Mouse (Mus musculus) left cerebral cortex, adult 9 months (tissue): ENCODE data around the gene Matn1.

ENCODE experiments used
- DNase-seq, 2 experiments: peaks; one replicate each; pipeline ENCODE4 v3.0.0; 2022; ENCODE audit warnings: low spot score in 2 of 2

The Matn1 gene

DNA sequence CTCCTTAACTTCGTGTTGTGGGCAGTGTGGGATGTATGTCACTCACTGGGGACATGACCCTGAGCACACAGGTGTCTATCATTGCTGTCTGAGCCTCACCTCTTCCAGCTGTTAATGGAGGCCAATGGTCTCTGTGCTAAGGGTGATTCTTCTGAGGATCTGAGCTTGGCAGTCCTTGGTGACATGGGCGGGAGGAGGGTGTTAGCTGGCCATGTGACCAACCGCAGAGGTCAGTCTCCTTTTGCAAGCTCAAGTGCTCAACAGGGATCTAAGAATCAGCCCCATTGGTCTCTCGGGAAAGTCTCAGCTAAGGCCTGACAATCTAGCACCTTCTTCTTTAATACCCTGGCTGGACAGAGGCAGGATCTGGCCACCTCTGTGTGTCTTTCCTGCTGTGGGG, 26.6 kb upstream of the Matn1 start:
- DNase-seq = no peak

DNA sequence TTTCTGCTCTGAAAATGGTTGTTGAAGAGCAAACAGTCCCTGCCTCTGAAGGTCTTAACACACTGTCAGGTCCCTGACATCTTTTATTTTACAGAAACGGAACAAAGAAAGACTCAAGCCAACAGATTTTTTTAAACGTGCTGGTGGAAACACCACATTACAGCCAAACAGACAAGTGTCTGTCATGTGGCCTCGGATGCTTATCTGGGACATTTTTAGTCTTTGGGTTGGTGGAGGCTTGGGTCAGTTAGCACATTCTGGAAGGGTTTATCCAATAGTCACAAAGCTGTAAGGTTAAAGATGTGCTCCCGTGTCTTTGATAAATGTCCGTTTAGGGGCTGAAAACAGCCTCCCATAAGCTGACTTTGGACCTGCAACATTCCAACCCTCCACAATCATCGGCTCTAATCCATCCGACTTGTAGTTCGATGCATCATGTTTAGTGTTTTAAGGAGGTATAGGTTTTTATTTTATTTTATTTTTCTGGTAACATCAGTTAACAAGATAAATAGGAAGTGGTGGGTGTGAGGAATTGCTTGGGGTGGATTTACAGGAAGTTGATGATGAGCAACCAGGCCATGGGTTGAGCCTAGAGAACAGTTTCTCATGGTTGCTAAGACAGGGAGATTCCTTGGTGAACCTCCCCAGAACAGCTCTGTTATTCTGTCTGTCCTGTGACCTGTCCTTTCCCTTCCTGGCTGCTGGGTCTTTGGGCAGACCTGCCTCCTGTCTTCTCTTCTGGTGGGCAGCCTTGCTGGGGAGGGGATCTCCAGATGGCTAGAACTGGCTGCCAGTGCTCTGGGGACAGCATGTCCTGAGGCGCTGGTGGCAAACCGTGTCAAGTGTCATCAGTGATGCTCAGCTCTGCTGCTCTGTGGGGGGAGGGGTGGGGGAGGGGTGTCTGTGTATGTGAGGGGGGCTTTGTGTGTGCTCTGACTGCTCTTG, 25.1 kb upstream of the Matn1 start:
- no peak for DNase-seq

DNA sequence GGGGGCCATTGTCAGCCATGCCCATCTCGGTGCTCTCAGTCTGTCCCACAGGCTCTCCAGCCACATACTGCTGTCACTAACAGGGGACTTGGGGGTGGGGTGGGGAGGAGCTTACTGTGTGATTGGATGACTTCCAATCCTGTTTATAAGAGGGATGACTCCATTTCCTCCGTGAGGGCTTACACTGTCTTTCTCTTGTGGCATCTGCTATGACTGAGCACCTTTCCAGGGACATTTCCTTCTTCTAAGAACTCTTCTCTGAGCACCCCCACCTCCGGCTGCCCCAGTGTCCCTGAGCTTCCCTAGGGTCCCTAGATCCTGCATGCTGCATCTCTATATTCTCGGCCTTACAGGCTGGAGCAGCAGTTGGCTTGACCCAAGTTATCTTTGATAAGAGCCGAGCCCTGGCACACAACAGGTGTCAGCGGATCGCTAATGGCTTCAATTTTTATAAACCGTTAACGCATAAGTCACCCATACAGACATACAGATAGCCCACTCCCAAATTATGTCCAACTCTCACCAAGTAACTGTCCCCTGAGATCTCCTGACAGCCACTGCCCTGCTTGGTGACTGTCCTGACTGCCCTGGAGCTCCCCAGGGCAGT, 24.3 kb upstream of the Matn1 start:
- no peak for DNase-seq

DNA sequence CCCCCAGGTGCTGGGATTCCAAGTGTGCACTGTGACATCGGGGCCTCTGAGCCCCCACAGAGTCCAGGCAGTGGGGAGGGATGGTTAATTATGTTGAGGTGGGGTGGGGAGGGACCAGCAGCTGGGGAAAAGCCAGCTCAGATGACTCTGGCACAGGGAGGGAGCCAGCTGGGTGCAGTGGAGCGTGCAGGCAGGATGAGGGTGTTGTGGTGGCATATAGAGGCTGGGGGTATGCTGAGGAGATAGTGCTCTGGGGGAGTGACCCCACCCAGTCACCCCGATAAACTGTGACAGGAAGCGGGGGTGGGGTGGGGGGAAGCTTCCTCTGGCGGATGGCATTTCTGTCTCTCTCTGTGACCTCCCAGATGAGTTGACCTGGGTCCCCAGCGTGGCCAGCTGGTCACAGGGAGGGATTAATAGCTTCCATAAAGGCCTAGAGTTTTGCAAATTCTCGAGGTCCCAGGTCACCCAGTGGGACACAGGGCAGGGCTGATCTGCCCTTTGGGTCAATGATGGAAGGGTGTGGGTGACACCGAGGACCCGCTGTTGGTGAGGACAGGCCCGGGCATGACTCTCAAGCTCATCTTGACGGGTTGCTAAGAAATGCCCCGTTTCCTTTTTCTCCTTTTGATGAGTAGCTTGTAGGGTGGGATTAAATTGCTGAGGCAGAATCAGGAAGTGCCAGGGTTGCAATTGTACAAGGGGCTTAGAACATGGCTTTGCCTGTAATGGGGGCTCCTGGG, 23.1 kb upstream of the Matn1 start:
- DNase-seq = no peak

DNA sequence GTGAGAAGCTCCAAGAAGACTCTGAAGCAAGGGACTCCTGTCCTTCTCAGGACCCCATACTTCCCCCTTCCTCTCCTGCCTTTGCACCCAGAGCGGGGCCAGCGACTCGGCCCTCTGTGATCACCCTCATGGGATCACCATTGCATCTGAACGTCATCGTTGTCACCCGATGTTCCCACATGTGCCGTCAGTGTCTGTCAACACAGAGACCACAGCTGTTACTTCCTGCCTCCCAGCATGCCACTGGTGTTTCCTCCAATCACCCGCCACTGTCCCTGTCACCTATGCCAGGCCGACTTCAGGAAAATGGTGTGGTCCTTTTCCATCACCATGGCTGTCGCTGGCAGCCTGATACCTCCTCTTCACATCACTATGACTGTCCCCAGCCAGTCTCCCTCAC, 22.2 kb upstream of the Matn1 start:
- no peak for DNase-seq

DNA sequence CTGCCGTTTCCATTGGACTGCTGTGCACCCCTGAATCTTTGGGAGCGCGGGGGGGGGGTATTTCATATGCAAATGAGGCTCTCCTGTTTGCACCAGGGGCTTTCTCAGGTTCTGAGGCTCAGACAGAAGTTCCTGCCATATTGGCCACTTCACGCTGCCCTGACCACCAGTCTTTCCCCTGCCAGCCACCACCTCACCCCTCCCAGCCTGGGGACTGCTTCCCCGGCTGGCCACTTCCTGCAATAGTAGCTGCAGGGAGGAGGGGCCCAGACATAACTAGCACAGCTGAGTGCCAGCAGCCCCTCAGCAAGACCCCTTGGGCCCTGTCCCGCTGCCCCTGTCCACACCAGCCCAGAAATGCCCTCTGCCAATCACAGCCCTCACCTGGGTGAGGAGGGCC, 17.9 kb upstream of the Matn1 start:
- no peak for DNase-seq

DNA sequence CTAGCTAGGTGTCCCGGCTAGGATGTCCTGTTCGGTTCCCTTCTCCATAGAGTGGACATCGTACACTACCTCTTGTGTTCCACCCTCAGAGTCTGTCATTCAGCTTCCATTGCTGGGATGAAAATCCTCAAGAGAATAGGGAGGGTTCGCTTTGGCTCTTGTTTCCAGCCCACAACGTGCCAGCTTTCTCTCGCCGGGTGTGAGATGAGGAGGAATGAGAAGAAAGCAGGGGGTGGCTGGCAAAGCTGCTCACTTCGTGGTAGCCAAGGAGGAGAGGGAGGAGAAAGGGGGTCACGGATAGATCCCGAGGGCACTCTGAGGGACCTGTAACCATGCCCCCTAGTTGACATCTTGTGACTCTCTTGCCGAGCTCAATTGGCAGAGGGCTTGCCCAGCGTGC, 16.4 kb upstream of the Matn1 start:
- DNase-seq = peak in 1 of 2 experiments; percentile 39

DNA sequence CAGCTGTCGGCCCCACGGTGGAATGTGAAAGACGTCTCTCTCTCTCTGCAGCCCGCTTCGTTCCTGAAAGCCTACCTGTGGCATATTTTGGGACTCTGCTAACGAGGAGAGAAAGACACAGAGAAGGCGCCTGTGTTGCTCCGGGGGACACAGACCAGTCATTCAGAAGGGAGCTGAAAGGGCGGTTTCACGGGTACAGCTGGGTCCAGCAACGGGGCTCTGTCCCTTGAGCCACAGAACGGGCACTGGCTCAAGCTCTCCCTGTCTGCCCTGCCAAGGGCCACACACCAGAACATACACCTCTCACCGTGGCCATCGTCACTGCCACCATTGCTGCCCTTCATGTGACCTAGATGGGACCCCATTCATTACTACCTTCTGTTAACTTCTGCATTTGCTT, 1.5 kb upstream of the Matn1 start:
- DNase-seq = peak in 1 of 2 experiments; percentile 30

DNA sequence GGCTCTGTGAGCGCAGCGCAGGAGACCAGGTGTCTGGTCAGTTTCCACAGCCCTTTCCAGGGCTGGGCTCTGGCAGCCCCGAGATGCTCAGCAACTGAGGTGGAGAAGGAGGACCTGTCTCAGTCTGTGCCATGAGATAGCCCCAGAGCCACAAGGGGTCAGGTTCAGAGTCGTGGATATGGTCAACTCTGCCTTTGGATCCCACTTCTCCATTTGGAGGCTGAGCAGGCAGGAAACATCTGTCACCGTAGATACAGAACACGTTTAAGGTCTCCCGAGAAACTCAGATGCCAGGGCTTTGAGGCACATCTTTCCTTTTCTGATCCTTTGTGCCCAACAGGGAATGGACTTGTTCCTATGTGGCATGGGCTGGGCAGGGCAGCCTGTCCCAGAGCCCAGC, 594 bp downstream of the Matn1 start:
- DNase-seq = no peak

DNA sequence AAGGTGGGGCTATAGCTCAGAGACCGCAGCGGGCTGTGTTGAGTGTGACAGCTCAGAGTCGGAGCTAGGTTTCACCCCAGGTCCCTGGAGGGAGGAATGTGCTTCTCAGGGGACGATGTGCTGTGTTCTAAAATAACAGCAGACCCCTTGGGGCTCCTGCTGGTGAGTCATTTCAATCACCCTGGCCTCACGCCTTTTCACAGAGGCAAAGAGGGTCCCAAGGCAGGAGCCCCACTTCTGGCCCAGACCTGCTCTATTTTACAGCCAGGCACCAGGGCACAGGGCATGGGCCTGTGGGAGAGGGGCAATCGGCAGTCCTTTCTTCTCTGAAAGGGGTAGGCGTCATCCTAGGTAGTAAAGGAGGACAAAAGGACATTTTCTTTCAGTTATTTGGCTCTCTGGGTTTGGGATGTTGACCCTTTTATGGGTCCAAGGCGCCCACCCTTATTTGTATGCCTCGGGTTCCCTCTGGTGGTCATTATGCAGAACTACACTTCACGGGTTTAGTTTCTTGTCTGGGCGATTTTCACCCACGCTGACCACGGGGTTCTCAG, 3.0 kb downstream of the Matn1 start:
- peak in 1 of 2 experiments; percentile 29 for DNase-seq

DNA sequence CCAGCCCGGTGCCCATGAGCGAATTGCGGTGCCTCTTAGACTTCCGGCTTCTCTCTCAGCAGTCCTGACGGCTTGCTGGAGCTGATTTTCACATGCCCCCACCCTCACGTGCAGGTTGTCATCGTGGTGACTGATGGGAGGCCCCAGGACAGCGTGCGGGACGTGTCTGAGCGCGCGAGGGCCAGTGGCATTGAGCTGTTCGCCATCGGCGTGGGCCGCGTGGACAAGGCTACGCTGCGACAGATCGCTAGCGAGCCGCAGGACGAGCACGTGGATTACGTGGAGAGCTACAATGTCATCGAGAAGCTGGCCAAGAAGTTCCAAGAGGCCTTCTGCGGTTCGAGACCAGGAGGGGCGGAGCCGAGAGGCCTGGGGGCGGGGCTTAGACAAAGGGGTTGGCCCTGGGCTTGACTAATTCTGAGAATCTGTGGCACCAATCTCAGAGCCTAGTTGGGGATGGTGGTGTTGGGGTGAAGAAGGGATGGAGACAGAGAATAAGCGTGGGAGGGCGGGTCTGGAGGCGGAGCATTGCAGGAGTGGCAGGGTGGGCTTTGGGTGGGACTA, 5.7 kb downstream of the Matn1 start:
- no peak for DNase-seq

DNA sequence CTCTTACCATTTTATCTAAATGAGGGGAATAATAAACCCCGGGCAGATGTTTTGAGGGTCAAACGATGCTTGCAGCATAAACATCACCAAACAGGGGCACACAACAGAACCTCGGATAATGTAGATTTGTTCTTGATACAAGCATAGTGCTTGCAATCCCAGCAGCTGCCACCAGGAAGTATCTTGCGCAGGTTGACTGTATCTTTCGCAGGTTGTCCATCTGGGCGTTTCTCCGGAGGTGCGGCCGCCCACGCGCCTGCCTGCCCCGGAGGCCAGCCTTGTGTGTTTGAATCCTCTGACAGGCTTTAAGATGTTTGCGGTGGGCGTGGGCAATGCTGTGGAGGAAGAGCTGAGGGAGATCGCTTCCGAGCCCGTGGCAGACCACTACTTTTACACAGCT, 8.3 kb downstream of the Matn1 start:
- peak in 1 of 2 experiments; percentile 64 for DNase-seq

DNA sequence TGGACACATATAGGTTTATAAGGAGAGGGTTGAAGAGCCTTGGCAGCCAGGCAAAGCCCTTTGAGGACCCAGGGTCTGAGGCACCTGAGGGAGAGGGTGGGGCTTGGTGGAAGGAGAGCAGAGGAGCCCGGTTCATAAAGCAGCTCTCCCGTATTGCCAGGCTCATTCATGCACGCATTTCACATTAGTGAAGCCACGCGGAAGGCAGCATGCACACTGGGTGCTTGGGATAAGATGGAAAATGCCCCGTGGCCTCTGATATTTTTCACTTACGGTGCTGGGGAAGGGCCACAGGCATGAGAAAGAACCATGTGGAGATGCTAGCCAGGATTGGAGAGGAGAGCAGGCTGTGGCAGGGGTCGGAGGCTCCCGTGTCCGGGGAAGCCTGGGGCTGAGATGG, 13.0 kb downstream of the Matn1 start:
- no peak for DNase-seq

DNA sequence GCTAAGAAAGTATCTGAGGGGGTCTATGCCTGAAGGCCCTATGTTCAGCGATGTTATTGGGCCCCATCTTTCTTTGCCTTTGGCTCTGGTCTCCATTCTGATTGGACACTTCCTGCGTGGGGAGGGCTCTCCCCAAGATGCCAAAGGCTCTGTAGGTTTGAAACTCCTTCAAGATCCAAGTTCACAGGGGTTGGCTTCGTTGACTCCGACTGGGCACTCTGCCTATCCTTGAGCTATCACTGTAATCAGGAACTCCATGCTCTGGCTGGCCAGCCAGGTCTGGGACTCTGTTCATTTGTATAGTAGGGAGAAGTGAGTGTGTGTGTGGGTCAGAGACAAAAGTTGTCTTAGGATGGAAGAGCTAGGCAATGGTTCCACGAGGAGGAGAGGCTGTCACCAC, 14.6 kb downstream of the Matn1 start:
- no peak for DNase-seq

DNA sequence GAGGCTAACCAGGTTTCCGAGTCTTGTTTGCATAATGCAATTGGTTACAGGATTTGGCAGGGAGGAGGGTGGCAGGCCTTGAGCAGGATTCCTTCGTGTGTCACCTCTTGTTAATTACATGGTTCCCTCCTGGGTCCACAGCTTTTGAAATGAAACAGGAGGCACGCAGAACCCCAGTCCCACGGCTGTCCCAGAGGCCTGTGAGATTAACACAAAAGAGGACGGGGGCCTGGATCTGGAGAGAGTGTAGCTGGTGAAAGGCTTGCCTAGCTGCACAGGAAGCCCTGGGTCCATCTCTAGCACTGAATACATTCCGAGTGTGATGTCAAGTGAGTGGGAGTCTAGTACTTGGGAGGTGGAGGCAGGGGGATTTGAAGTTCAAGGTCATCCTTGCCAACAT, 15.5 kb downstream of the Matn1 start:
- DNase-seq = no peak

DNA sequence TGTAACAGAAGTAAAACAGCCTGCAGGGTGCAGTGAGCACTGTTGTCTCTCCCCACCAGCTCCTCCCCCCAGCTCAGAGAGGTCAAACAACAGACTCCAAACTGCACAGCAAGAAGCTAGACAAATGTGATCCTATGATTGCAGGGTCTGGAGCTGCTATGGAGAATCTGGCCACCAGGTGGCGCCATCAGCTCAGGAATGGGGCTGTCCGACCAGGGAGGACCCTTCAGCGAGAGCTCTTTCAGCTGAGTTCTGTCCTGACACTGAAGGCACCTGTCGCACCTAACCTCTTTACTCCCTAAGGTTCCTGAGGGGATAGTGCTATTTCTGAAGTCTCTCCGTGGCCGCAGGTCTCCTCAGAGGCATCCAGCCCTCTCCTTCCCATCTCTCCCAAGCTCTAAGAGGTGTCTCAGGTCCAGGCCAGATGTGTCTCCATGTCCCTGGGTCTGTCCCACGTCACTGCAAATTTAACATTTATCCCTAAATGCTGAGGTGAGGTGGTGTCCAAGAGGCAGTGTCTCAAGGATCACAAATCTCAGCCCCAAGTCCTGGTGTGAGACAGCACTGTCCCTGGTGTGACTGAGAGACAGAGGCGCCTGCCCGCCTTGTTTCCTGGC, 16.0 kb downstream of the Matn1 start:
- peak; percentile 26 to 89 for DNase-seq

DNA sequence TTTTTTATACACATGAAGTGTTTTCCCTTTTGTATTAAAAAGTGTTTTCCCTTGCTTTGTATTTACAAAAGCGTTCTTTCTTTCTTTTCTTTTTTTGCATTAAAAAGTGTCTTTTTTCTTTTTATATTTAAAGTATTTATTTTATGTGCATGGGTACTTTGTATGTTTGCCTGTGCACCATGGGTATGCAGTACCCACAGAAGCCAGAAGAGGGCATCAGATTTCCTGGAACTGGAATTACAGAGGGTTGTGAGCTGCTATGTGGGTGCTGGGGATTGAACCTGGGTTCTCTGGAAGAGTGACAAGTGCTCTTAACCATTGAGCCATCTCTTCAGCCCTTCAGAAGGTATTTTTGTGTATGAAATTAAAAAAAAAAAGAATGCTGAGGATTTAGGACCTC, 27.1 kb downstream of the Matn1 start:
- no peak for DNase-seq

DNA sequence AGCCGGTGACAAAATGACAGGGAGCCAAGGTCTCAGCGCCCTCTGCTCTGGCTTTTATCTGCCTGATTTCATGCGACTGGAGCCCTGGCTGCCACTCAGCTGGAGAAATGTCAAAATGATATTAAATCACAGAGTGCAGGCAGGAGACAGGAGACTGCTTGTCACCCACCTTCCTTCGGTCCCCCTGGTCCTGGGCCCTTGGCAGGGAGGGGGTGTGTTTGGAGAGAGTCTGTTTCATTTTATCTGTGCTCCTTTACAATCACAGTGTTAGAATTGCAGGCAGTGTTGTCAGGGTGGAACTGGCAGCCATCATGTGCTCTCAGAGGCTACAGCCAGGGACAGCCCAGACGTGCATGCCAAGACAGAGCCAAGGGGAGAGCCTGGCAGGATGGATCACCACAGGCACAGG, 28.2 kb downstream of the Matn1 start:
- no peak for DNase-seq

DNA sequence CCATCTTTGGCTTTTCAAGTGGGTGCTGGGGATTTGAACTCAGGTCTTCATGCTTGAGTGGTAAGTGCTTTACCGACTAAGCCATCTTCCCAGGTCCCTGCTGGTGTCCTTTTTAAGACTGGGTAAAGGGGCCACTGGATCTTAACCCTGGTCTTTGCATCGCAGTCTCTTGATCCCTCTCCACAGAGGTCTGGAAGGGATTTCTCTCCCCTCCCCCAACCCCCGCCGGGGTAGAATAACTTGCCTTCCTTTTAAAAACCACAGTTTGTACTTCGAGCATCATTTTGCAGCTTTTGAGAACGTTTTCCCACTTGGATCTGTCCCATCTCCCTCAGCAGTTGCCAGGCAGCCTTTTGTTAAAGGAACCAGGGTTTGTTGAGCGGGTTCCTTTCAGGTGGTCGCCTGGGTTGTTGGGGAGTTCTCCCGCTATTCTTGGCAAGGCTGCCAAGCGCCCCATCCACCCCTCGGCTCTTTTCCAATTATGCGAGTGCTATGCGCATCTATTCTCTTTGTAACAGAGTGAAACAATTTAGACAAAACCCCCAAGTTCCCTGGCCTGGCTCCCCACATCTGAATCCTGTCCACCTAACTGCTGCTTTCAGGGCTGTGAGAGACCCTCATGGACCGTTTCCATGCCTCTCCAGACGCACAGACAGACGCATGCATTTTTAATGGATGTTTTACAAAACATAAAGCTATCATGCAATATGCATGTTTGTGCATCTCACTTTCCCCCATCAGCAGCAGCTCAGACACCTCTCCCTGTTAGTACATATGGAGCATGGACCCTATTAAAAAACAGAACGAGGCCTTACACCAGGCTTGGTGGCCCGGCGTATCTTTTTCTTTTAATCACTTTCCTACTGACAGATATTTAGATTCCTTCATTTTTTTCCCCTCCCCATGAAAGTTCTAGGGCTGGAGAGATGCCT, 29.4 kb downstream of the Matn1 start:
- peak in 1 of 2 experiments; percentile 48 for DNase-seq

DNA sequence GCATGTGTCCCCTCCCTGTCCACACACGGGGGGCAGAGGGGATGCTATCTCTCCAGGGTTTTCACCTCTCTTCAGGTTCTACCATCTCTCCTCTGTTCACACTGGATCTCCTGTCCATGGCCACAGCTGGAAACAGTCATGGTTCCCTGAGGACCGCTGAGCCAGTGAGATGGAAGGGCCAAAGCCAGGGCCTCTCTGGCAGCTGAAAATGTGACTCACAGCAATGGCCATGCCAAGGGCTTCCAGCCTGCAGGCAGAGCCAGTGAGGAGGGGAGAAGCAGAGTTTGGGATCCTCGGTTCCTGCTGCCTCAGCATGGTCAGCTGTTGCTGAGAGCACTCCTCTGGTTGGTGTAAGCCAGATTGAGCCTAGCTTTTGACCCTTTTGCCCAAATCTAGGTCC, 34.8 kb downstream of the Matn1 start:
- no peak for DNase-seq
